Mouse (Mus musculus): ENCODE measurements around the gene Abl2.
A peak's percentile ranks its signal among the peaks of the same experiment; 100 is the strongest.

The Abl2 gene

DNA sequence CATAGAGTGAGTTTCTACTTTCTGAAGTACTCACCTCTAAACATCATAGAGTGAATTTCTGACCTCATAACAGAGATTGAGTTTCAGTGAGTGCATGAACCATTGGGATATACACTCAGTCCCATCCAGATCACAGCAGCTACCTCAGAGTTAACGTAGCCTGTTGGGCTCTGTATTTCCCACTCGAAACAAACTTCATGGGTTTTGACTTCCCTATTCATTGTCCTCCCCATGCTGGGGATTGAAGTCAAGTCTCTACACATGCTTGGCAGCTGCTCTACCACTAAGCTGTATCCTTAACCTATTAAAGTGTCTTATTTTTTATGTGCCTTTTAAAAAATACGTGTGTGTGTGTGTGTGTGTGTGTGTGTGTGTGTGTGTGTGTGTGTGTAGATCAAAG, 26.9 kb downstream of the Abl2 start:
- no peak for DNase-seq (ENCODE audit: low spot score)

DNA sequence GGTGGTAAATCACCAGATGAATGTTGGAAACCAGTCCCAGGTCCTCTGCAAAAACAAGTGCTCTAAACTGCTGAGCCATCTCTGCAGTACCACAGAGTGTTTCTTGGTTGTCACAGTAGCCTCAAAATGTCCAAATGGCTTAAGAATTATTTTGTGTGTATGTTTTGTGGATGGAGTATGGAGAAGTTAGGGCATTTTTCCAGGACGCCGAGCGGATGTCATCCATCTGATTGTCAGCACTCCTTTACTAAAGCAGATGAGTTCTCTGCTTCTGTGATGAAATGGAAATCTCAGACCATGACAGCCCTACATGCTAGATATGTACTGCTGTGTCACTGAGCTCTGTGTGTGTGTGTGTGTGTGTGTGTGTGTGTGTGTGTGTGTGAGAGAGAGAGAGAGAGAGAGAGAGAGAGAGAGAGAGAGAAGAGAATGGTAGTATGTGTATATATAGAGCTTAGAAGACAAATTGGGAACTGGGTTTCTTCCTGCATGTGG, 31.3 kb downstream of the Abl2 start:
- DNase-seq (ENCODE audit: low spot score): no peak

DNA sequence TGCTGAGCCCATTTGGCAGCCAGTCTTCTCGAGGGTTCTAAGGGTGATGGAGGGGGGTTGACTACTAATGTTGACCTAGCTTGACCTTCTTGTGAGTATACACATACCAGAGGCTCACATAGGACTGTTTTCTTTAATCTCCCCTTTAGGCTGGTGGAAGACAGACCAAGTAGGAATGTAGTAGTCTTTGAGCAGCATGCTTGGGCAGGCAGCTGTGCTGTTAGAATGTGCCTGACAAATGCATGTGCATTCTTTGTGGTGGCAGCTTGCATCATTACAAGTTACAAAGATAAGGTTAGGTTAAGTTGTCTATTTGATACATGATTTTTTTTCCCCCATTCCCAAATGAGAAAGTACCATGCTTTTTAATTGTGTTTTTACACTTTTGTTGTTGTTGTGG, 31.8 kb downstream of the Abl2 start:
- DNase-seq (ENCODE audit: low spot score): no peak

DNA sequence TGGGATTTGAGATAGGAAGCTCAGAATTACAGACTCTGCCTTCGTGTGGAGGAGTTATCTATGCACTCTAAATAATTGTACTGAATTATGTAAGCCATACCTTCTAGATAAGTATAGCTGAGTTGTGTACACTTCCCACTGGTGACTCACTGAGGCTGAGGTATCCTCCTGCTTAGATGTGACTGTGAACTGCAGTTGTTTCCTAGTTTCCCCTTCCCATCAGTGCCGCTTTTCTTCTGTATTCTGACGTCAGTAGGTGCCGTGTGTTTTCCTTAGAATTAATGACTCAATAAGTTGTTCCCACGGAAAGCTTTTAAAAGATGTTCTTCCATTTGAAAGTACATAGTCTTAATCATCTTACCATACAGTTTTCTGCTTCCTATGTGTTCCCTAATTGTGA, 34.7 kb downstream of the Abl2 start:
- DNase-seq (ENCODE audit: low spot score): no peak

DNA sequence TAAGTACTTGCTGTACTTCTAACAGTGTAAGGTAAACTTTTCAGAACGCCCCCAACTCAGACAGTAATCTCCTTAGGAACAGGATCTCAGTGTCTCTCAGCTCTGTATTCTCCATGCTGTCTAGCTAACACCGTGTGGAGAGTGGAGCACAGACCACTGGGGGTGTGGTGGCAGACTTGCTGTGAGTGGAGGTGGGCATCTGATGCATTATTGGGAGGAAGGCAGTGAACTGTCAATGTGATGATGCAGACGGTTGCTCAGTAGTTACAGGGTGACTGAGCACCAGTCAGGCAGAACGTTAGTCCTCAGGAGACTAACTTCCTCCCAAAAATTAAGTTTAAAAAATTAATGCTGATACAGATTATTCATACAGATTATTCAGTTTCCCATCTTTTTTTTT, 38.5 kb downstream of the Abl2 start:
- no peak for DNase-seq (ENCODE audit: low spot score)

DNA sequence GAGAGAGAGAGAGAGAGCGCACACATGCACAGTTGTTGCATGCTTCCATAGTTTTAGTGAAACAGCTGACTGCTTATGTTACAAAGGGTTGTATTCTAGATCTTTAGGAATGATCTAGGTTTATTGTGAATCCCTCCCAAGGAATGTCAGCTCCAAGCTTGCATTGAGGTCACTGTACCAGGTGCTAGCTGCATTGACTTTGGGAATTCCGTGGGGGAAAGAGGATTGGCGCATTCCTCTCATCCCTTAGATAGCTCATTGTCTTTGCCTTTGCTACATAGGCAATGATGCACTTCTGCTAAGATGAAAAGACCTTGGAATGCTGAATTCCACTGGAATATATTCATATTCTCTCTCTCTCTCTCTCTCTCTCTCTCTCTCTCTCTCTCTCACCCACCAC, 44.0 kb downstream of the Abl2 start:
- DNase-seq (ENCODE audit: low spot score): no peak

DNA sequence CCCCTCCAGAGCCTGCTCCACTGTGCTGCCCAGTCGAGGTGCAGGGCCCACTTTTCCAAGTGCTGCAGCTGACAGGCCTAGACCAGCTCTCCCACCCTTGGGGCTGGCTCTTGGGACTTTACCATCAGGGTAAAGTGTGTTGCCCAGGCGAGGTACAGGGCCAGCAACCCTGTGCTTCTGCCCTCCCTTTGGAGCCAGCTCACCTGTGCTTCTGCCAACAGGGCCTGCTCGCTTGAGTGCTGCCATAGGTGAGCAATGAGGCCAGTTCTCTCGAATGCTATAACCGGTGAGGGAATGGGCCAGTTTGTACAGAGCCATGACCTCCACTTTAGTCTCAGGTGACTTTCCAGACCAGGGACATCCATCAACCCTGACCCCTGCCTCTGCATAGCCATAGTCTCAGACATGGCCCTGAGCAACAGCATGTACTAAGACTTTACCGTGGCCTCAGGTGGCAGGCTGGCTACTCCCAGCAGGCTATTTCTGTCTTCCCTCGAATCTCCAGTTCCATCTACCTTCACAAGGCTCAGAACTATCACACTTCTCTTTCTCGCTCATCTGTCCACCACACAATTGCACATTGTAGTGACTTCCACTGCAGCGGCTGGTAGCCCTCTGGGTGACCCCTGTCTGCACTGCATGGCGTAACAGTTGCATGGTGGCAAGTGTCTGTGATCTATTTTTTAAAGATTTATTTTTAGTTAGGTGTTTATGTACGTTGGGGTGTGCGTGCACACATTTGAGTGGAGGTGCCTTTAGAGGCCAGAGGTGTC, 46.7 kb downstream of the Abl2 start:
- no peak for DNase-seq (ENCODE audit: low spot score)

DNA sequence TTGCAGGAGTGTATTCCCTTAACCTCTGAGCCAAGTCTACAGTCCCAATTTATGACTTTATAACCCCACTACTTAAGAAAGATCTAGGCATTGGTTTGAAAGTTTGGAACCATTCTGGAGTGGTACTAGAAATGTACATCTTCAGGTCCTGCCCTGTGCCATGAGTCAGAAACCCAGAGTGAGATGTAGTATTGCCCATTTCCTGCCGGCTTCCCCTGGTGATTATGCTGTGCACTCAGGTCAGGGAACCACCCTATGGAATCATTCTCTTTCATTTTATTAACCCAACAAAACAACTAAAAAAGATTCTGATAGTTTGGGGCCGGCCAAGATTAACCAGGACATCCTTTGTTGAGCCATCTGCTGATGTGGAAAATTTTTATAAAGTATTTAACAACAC, 47.4 kb downstream of the Abl2 start:
- no peak for DNase-seq (ENCODE audit: low spot score)

DNA sequence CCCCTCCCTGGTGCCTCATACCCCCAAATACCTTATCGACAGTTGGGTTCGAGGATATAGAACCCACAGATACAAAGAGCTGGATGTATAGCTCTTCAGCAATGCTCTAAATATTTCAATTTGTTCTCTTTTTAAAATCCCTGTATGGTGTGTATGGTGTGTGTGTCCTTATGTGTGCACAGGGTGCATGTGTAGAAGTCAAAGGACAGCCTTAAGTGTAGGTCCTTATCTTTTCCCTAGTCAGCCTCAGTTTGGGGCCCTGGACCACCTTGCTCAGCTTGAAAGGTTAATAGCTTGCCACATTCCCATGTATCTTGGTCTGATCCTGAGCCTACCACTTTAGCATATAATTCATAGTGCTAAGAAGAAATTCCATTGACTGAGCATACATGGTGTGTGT, 49.9 kb downstream of the Abl2 start:
- DNase-seq (ENCODE audit: low spot score): no peak

DNA sequence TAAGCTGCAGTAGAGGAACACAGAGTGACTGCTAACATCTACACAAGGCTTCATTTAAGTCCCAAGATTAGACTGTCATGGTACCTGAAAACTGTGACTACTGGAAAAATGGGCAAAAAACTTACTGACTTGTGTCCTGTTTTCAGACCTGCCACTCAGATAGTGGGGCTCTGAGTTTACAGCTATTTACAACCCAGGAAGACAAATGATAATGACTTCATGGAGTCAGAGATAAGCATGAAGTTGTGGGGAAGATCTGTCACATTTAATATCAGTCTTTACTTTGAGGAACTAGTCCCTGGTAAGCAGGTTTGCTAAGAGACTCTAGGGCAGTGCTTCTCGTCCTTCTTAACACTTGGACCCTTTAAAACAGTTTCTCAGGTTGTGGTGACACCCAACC, 51.7 kb downstream of the Abl2 start:
- DNase-seq (ENCODE audit: low spot score): no peak

DNA sequence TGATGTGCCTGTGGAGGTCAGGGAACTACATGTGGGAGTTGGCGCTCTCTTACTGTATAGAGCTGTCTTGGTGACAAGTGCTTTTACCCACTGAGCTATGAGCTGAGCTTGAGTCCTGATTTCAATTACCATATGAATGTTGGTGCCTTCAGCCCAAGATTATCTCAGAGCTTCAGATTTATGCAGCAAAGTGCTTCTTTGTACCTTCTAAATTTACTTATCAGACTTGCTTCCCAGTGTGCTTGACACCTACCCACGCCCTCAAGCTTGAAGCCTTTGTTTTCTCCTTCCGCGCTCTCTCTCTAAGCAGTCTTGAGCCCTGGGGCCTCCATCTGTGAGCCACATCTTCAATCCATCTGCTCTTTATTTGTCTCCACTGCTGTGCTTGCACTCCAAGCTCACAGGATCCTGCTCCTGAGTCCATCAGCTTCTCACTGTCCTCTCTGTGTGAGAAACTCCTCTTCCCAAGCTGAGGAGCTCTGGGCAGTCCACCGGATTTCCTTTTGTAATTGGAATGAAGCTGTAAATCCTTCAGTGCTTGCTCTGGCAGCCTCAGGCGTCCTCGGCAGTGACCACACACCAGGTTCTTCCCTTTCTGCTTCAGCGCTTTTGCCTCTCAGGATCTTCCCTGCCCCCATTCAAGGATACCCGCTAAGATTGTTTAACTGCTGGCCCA, 55.4 kb downstream of the Abl2 start:
- DNase-seq (ENCODE audit: low spot score): peak; percentile 56

DNA sequence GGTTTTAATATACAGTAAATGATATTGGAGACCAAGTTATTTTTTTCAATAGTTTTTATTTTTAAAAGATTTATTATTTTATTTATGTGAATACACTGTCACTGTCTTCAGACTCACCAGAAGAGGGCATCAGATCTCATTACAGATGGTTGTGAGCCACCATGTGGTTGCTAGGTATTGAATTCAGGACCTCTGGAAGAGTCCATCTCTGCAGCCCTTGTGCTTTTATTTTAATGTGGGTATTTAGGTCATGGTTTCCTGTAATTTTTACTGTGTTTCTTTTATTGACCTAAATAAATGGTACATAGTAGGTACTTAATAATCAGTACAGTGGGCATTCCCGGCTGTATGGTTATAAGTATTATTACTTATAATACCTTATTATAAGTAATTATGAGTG, 56.1 kb downstream of the Abl2 start:
- no peak for DNase-seq (ENCODE audit: low spot score)

DNA sequence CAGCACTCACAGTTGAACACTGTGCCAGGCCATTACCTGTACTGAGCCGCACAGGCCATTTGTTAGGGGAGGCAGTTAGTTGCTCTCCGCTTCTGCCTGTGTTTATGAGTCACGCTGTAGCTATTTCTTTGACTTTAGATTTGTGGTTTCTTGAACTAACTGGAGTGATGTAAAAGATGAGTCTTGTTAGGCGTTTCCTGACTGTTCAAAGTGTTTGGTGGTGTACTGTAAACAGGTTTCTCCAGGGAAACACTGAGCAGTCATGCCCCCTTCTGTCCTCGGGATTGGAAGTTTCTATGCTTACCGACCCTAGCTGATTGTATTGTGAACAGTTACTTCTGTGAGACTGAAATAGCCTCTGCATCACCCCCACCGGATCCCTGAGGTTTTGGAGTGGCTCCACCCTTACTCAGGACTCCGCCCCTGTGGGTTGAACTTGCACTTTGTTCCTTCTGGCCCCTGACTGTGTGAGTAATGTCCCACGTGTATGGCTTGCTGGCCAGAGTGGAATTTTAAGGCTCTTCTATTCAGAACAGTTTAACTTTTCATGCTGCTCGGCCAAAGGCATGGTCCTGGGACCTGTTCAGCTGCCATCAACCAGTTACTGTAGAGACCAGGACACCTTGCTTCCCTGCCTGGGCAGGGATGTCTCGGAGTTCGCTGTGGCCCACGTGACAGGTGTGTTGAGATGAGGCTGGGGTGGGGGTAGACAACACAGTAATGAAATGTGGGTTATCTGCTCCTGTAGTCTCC, 57.0 kb downstream of the Abl2 start:
- no peak for DNase-seq (ENCODE audit: low spot score)

DNA sequence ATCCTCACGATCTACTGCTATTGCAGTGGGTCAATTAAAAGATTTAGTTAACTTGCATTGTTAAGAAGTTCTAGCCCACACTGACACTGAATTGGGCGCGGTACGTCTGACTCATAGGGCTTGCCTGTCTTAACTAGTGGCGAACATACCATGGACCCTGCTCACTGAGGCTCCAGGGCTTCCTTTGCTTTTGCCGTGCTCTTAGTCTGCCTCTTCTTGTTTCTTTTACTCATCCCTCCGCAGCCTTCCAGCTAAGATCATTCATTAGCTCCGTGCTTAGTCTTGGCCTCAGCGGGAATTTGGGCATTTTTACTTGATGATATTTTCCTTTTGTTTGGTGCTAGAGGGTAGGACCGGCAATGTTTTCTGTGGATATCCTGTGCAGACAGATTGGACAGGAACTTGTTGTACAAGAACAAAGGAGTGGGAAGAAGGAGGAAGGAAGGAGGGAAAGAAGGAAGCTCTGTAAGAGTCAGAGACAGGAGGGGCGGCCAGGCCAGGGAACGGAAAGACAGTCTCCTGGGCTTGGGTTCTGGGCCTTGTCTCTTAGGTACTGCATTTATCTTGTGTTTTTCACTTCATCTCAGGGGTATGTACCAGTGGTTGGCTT, 58.5 kb downstream of the Abl2 start:
- DNase-seq (ENCODE audit: low spot score): no peak

DNA sequence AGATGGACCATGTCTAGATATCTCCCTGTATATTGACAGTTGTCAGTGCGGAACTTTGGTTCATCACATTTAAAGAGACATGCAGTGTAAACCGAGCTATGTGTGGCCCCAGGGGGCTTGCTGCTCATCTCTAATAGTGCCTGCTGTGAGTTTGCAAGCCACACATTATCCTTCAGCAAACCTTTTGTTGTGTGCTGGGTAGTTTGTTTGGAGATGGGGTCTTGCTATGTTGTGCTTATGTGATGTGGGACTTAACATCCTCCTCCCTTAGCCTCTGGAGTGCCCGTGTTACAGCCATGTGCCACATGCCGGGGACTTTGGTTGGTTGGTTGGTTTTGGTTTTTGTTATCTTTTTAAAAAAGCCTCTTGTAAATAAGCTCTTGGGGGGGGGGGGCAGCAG, 59.2 kb downstream of the Abl2 start:
- DNase-seq (ENCODE audit: low spot score): no peak

DNA sequence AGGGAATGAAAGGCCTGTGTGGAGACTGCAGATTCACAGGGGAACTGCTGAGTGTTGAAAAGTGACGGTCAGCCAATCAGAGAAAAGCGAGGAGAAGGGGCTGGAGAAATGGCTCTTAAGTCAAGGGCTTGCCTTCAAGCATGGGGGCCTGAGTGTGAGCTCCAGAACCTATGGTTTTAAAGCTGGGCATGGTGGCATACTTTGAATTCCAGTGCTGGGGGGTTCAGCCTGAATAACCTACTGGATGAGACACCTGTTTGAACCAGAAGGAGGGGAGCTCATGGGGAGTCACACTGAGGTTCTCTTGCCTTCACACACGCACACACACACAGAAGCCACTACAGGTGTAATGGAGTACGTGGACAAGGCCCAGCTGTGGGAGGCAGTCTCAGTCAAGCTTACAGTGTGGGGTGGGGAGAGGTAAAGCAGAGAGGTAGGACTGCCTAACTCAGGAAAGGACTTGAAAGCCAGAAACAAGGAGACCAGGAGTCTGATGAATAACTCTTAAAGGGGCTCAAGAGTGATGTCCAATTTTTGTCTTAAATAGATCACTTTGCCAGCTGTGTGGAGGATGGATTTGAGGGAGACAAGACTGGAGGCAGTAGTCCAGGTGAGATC, 61.8 kb downstream of the Abl2 start:
- no peak for DNase-seq (ENCODE audit: low spot score)

DNA sequence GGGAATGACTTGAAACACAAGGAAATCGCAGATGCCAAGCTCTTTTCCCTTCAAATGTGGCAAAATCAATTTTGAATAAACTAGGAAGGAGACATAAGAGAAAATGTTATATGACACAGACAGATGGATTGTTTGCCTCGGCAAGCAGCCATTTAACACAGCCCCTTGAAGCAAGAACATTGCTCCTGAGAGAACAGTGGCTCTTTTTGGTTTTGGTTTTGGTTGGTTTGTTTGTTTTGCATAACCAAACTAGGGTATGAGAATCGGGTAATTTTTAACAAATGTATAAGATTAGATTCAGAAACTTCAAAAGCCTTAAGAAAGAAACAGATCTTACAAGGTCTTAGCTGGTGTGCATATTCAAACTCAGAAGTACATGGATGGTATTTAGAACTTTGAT, 62.4 kb downstream of the Abl2 start:
- no peak for DNase-seq (ENCODE audit: low spot score)

DNA sequence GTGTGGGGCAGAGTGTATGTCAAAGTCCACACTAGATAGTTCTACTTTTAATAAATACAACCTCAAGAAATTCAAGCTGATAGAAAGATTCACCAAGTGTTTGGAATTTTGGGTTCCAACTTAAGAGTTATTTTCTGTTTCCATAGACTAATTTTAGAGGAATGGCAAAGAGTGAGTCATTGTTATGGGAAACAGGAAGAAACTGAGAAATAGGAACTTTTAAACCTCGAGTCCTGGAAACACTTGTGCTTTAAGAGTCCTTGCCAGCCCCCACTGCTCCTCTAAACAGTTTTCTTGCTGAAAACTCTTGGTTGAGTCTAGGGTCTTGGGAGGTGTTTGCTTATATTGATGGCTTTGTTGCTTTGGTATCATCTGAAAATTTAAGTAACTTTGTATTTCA, 65.6 kb downstream of the Abl2 start:
- DNase-seq (ENCODE audit: low spot score): no peak

DNA sequence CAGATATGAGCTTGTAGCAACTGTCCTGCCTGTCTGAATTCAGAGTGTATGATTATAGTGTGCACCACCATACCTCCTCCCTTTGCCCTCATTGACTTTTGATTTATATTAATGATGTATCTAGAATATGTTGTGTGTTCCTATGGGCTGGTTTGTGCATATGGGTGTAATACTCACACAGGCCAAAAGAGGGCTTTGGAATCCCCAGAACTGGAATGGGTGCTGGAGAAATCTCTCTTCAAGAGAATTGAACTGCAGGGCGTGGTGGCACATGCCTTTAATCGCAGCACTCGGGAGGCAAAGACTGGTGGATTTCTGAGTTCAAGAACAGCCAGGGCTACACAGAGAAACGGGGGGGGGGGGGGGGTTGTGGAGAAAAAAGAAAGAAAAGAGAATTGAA, 68.1 kb downstream of the Abl2 start:
- DNase-seq (ENCODE audit: low spot score): no peak

DNA sequence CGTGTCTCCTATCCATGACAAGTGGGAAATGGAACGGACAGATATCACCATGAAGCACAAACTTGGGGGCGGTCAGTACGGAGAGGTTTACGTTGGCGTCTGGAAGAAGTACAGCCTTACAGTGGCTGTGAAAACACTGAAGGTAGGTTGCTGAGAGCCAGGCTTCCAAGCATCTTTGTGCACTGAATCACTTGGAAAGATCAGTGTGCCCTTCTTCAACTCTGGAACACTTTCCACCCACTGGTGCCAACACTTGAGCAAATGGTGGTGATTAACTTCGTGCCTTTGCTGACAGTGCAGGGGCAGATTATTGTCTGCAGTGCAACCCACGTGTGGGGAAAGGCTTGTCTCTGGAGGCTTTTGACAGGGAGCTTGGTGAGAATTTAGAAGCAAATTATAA, 71.4 kb downstream of the Abl2 start:
- peak; percentile 42 for DNase-seq (ENCODE audit: low spot score)

DNA sequence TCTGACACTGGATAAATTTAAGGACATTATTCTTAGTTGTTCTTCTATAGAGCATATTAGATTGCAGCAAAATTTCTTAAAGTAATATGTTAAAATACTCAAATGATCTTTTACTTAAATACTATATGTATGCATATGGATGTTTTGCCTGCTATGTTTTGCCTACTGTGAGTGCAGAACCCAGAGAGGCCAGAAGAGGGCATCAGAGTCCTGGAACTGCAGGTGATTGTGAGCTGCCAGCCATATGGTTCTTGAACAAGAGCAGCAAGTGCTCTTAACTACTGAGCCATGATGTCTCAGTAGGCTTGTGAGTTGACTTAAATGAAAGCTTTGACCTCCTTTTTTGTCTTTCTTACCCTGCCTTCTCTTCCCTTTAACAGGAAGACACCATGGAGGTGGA, 72.4 kb downstream of the Abl2 start:
- DNase-seq (ENCODE audit: low spot score): no peak

DNA sequence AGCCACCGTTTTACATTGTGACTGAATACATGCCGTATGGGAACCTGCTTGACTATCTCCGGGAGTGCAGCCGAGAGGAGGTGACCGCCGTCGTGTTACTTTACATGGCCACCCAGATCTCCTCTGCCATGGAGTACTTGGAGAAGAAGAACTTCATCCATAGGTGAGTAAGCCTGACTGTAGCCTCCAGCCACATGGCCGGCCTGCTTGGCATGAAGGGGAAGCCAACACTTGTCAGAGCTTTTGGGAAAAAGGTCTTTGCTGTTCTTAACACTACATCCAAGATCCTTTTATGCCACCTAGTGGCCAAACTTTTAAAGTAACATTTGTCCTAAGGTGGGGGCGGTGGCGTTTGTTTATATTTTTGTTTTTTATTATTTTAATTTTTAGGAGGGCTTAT, 74.5 kb downstream of the Abl2 start:
- DNase-seq (ENCODE audit: low spot score): peak; percentile 43

Data from left cerebral cortex, adult 11 months (tissue).